Mouse (Mus musculus): ENCODE results near the gene Gsn. TPM values are rescaled to one million over a fixed set of nuclear protein-coding genes. Genes with fewer than 3 reads are reported as not detected.

Gene Gsn
- total and polyA plus RNA-seq, 3 experiments = 24.2 to 54.2 (median 42.9) TPM

- Histone ChIP-seq H3K36me3 (replicated peaks in 1 of 2; ENCODE audit: control insufficient read depth in 1 of 2, insufficient read depth in 1 of 2, low read length in 1 of 2) (peaks cover 0 to 3% of the 10 kb centered on the region in 2 experiments), H3K27ac (ENCODE audit: insufficient read depth, low read depth) (no peak overlapping the region), H3K9me3 (replicated peaks; ENCODE audit: low read length) (no peaks in the 10 kb centered on the region), H3K4me1 (ENCODE audit: control insufficient read depth in 1 of 2, insufficient read depth in 2 of 2) (peaks cover 5 to 11% of the 10 kb centered on the region in 2 experiments; a peak in 3 of 4 replicates), H3K27me3 (replicated peaks) (no peaks in the 10 kb centered on the region), H3K4me3 (replicated peaks in 1 of 3; ENCODE audit: low read depth in 2 of 3, low read length in 2 of 3, poor library complexity in 1 of 3) (no peak overlapping the region), H3K4me2 (ENCODE audit: insufficient read depth, low read depth, poor library complexity, severe bottlenecking) (peak overlapping the region; percentile 94), H3K79me2 (replicated peaks; ENCODE audit: control insufficient read depth, extremely low read depth, insufficient read depth, poor library complexity, severe bottlenecking) (no peaks in the 10 kb centered on the region), H3K9ac (ENCODE audit: insufficient read depth, low read depth) (peak overlapping the region; percentile 45)
- DNase-seq (ENCODE audit: extremely low read depth) = no peak
- in situ Hi-C loops (cut with MboI; ENCODE audit: low pct_ligation_motif_present, low pct_unique_long_range_greater_than_20kb, low sequenced_read_pairs) (no loop called here), dilution Hi-C loops (cut with MboI; ENCODE audit: extremely low pct_ligation_motif_present, extremely low pct_unique_long_range_greater_than_20kb, low sequenced_read_pairs) (no loop called here)
- no peak for TF ChIP-seq GABPA (IDR thresholded peaks at IDR 0.05; ENCODE audit: insufficient replicate concordance, low read depth, low read length)
- TF ChIP-seq ETS1 (conservative IDR thresholded peaks at IDR 0.05; ENCODE audit: low read depth, low read length) = no peak
- no peak for TF ChIP-seq CTCF (conservative IDR thresholded peaks at IDR 0.05 in 1 of 2, IDR thresholded peaks at IDR 0.05 in 1 of 2; ENCODE audit: low read depth in 2 of 2, low read length in 2 of 2)
- no peak for TF ChIP-seq USF2 (conservative IDR thresholded peaks at IDR 0.05; ENCODE audit: low read depth, low read length)
- TF ChIP-seq SIN3A (IDR thresholded peaks at IDR 0.05; ENCODE audit: low read length) = no peak
- no peak for TF ChIP-seq MYC (IDR thresholded peaks at IDR 0.05; ENCODE audit: low read depth, low read length)
- no peak for TF ChIP-seq ZNF384 (IDR thresholded peaks at IDR 0.05; ENCODE audit: low read depth, low read length)
- TF ChIP-seq POLR2AphosphoS2 (IDR thresholded peaks at IDR 0.05; ENCODE audit: low read depth, low read length) = no peak
- TF ChIP-seq POLR2A (IDR thresholded peaks at IDR 0.05; ENCODE audit: low read depth, low read length) = no peak
- TF ChIP-seq E2F4 (IDR thresholded peaks at IDR 0.05; ENCODE audit: insufficient replicate concordance, low read depth, low read length) = no peak
- no peak for TF ChIP-seq SMC3 (IDR thresholded peaks at IDR 0.05; ENCODE audit: low read depth, low read length)
- no peak for TF ChIP-seq EP300 (IDR thresholded peaks at IDR 0.05; ENCODE audit: low read length)
- no peak for TF ChIP-seq CHD2 (IDR thresholded peaks at IDR 0.05; ENCODE audit: low read length)
- no peak for TF ChIP-seq MAFK (IDR thresholded peaks at IDR 0.05; ENCODE audit: insufficient replicate concordance, low read length)
- no peak for TF ChIP-seq USF1 (IDR thresholded peaks at IDR 0.05; ENCODE audit: low read depth, low read length)
- no peak for TF ChIP-seq MXI1 (IDR thresholded peaks at IDR 0.05; ENCODE audit: low read depth, low read length)
- no peak for TF ChIP-seq NRF1 (IDR thresholded peaks at IDR 0.05; ENCODE audit: low read depth, low read length)
- TF ChIP-seq KAT2A (IDR thresholded peaks at IDR 0.05; ENCODE audit: insufficient replicate concordance, low read length) = no peak
Observed at GRCm38 (mm10) chr2:35328064-35328792, 72.0 kb downstream of the Gsn start.

- Histone ChIP-seq H3K79me2 (replicated peaks; ENCODE audit: control insufficient read depth, extremely low read depth, insufficient read depth, poor library complexity, severe bottlenecking) (no peaks in the 10 kb centered on the region), H3K4me1 (ENCODE audit: control insufficient read depth in 1 of 2, insufficient read depth in 2 of 2) (peaks cover 5 to 11% of the 10 kb centered on the region in 2 experiments; a peak in 3 of 4 replicates), H3K4me3 (replicated peaks in 1 of 3; ENCODE audit: low read depth in 2 of 3, low read length in 2 of 3, poor library complexity in 1 of 3) (no peak overlapping the region), H3K9me3 (replicated peaks; ENCODE audit: low read length) (no peaks in the 10 kb centered on the region), H3K9ac (ENCODE audit: insufficient read depth, low read depth) (no peak overlapping the region), H3K27me3 (replicated peaks) (no peaks in the 10 kb centered on the region), H3K27ac (ENCODE audit: insufficient read depth, low read depth) (no peak overlapping the region), H3K36me3 (replicated peaks in 1 of 2; ENCODE audit: control insufficient read depth in 1 of 2, insufficient read depth in 1 of 2, low read length in 1 of 2) (no peaks in the 10 kb centered on the region), H3K4me2 (ENCODE audit: insufficient read depth, low read depth, poor library complexity, severe bottlenecking) (no peak overlapping the region)
- no peak for TF ChIP-seq NELFE (IDR thresholded peaks at IDR 0.05; ENCODE audit: low read depth, low read length)
- no peak for TF ChIP-seq MAZ (IDR thresholded peaks at IDR 0.05; ENCODE audit: low read depth, low read length)
- TF ChIP-seq UBTF (IDR thresholded peaks at IDR 0.05; ENCODE audit: low read depth, low read length) = no peak
- no peak for TF ChIP-seq TCF12 (IDR thresholded peaks at IDR 0.05; ENCODE audit: low read depth, low read length)
- no peak for TF ChIP-seq HCFC1 (IDR thresholded peaks at IDR 0.05; ENCODE audit: low read depth, low read length)
- TF ChIP-seq JUND (conservative IDR thresholded peaks at IDR 0.05; ENCODE audit: low read depth, low read length) = no peak
- TF ChIP-seq JUN (IDR thresholded peaks at IDR 0.05; ENCODE audit: insufficient read depth, low read depth, low read length) = no peak
- no peak for TF ChIP-seq SMC3 (IDR thresholded peaks at IDR 0.05; ENCODE audit: low read depth, low read length)
- no peak for TF ChIP-seq CTCF (conservative IDR thresholded peaks at IDR 0.05 in 1 of 2, IDR thresholded peaks at IDR 0.05 in 1 of 2; ENCODE audit: low read depth in 2 of 2, low read length in 2 of 2)
- TF ChIP-seq SIN3A (IDR thresholded peaks at IDR 0.05; ENCODE audit: low read length) = no peak
- TF ChIP-seq USF2 (conservative IDR thresholded peaks at IDR 0.05; ENCODE audit: low read depth, low read length) = no peak
- TF ChIP-seq TBP (conservative IDR thresholded peaks at IDR 0.05; ENCODE audit: low read depth, low read length) = no peak
- TF ChIP-seq POLR2AphosphoS2 (IDR thresholded peaks at IDR 0.05; ENCODE audit: low read depth, low read length) = no peak
- TF ChIP-seq RCOR1 (conservative IDR thresholded peaks at IDR 0.05; ENCODE audit: low read depth, low read length) = no peak
- TF ChIP-seq POLR2A (IDR thresholded peaks at IDR 0.05; ENCODE audit: low read depth, low read length) = no peak
- TF ChIP-seq ELF1 (IDR thresholded peaks at IDR 0.05; ENCODE audit: low read depth, low read length) = no peak
- no peak for TF ChIP-seq ZKSCAN1 (IDR thresholded peaks at IDR 0.05; ENCODE audit: borderline replicate concordance, low read depth, low read length)
- TF ChIP-seq MAX (IDR thresholded peaks at IDR 0.05; ENCODE audit: low read length) = no peak
- no peak for TF ChIP-seq KAT2A (IDR thresholded peaks at IDR 0.05; ENCODE audit: insufficient replicate concordance, low read length)
- in situ Hi-C loops (cut with MboI; ENCODE audit: low pct_ligation_motif_present, low pct_unique_long_range_greater_than_20kb, low sequenced_read_pairs) = no loop called here
- no peak for DNase-seq (ENCODE audit: extremely low read depth)
- dilution Hi-C loops (cut with MboI; ENCODE audit: extremely low pct_ligation_motif_present, extremely low pct_unique_long_range_greater_than_20kb, low sequenced_read_pairs) = no loop called here
Observed at GRCm38 (mm10) chr2:35329061-35329460, 72.9 kb downstream of the Gsn start.
